Mouse (Mus musculus) kidney, embryonic 16.5 days (tissue): ENCODE data around the gene Stac2. TPM values are rescaled to one million over a fixed set of nuclear protein-coding genes. Genes with fewer than 3 reads are reported as not detected.

Experiments
- ATAC-seq: fragments of 200-750 bp; cut with Nextera tagmentation; 2 replicates; pipeline ENCODE4 v1.8.0; 2017; ENCODE audit warnings: moderate TSS enrichment; ENCODE audit not compliant: low FRiP score, low TSS enrichment
- H3K27ac ChIP-seq: fragments of 300-500 bp; sonication (generic); 2 replicates; pipeline ENCODE4 v1.5.1; 2014; ENCODE audit warnings: low read length
- H3K27me3 ChIP-seq: fragments of 300-500 bp; sonication (generic); 2 replicates; pipeline ENCODE4 v1.6.1; 2014; ENCODE audit warnings: low read length, control low read depth, mixed read lengths; ENCODE audit not compliant: insufficient read depth
- H3K36me3 ChIP-seq: fragments of 300-500 bp; sonication (generic); 2 replicates; pipeline ENCODE4 v1.6.1; 2014; ENCODE audit warnings: low read length, control low read depth, mixed read lengths; ENCODE audit not compliant: insufficient read depth
- H3K4me1 ChIP-seq: fragments of 300-500 bp; sonication (generic); 2 replicates; pipeline ENCODE4 v1.6.1; 2014; ENCODE audit warnings: low read length, control low read depth, mixed read lengths; ENCODE audit not compliant: insufficient read depth
- H3K4me2 ChIP-seq: fragments of 300-500 bp; sonication (generic); replicated peaks from 2 replicates; pipeline ENCODE4 v1.6.1; 2014; ENCODE audit warnings: low read depth, low read length
- H3K4me3 ChIP-seq: fragments of 300-500 bp; sonication (generic); 2 replicates; pipeline ENCODE4 v1.5.1; 2014; ENCODE audit warnings: mild to moderate bottlenecking, low read length
- H3K9ac ChIP-seq: fragments of 300-500 bp; sonication (generic); replicated peaks from 2 replicates; pipeline ENCODE4 v1.6.1; 2014; ENCODE audit warnings: low read length
- H3K9me3 ChIP-seq: fragments of 300-500 bp; sonication (generic); 2 replicates; pipeline ENCODE4 v1.6.1; 2016; ENCODE audit warnings: low read length, control low read depth
- WGBS: fragments of 180-500 bp; shearing (Covaris S2); extraction: QIAGEN DNeasy Blood & Tissue Kit; methylation state at CpG from one replicate; pipeline ENCODE4 v1.1.7; 2014; 5-methylcytosine and 5-hydroxymethylcytosine counted together
- polyA plus RNA-seq: library from polyadenylated mRNA; unstranded; fragments of >200 nt; fragmentation: Nextera tagmentation; extraction: Ambion mirVana; gene quantifications from 2 replicates; pipeline ENCODE4 v1.2.1, GENCODE M21; 2015

The Stac2 gene
- polyA plus RNA-seq, 1 experiment from 2014 or later = 3.3 TPM

DNA sequence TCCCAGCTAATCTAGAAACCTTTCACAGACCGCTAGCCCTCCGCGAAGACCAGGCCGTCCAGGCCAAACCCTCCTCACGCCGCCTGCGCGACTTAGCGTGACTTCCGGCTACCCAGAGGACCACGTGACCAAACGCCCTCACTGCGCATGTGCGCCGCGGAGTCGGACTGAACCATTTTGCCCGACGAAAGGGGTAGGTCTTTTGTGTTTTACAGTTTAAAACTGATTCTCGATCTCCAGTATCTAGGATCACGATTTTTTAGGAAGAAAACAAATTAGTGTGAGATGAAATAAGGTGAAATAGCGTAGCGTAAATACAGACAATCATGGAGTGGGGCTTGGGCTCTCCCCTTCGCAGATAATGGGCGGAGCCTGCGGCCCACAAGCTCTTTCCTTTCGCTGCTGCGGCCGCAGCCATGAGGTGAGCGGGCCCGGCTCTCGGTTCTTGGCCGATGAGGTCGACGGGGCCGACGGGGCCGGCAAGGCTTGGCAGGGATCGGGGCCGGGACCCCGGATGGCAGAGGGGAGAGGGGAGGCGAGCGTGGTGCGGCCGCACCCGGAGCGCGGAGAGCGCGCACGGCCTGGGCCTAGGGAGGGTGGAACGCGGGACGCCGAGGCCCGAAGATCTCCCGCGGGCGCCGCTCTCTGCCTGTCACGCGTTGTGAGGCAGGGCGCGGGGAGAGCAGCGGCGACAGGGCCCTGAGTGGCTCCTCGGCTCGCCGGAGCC lies 26.5 kb downstream of the Stac2 start, which contains the start of gene Rpl19:
Gene Rpl19, plus strand, starts transcription at position 141 of the 727 bp plus-strand sequence.
- Histone ChIP-seq H3K9ac (peak within 1 kb of the TSS; percentile 100), H3K36me3 (peaks cover 33% of the 10 kb centered on the region), H3K4me1 (peaks cover 32% of the 10 kb centered on the region), H3K4me2 (peak within 1 kb of the TSS; percentile 82), H3K27ac (peak within 1 kb of the TSS; percentile 97), H3K27me3 (no peaks in the 10 kb centered on the region), H3K9me3 (no peaks in the 10 kb centered on the region), H3K4me3 (peak within 1 kb of the TSS; percentile 100)
- under 1% methylated on average over 66 of the region's 69 CpGs for WGBS
- ATAC-seq = peak; percentile 62

DNA sequence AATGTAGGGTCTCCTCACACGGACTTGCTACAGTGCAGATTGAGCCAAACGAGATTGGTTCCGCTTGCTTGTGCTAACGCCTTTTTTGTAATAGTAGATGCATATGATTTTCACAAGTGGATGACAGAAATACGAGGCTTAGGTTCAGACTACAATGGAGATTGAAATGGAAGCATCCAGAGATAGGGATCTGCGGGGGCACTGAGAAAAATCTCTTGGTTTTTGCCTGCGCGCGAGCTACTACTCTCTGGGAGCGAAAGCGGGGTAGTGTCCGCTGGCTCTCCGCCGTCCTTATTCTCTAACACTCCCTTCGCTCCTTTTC lies 27.1 kb downstream of the Stac2 start:
- ATAC-seq = no peak

DNA sequence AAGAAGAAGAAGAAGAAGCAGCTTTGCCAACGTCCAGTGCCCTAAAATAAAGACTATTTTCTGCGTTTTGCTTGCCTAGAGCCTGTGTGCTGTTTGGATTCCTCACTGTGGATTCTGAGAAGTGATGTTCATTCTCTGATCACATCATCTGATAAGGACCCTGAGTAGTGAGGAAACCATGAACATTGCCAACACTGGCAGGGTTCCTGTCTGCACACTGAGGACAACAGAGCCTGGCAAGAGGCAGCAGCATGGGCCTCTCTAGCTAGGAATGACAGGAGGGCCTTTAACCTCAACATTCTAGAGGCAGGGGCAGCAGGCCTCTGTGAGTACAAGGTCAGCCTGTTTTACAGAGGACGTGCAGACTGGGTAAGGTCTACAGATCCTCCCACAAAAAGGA lies 28.7 kb downstream of the Stac2 start:
- Histone ChIP-seq H3K27me3 (no peaks in the 10 kb centered on the region), H3K4me3 (no peak overlapping the region), H3K9ac (no peak overlapping the region), H3K36me3 (peaks cover 15% of the 10 kb centered on the region), H3K9me3 (no peaks in the 10 kb centered on the region), H3K27ac (no peak overlapping the region), H3K4me1 (peaks cover 55% of the 10 kb centered on the region), H3K4me2 (no peak overlapping the region)
- ATAC-seq = no peak
- WGBS = 78% methylated on average over 3 of the region's 3 CpGs

More for the DNA sequence above, 27.1 kb downstream of the Stac2 start:
- Histone ChIP-seq H3K9ac (peak overlapping the region; percentile 100), H3K36me3 (peaks cover 32% of the 10 kb centered on the region), H3K27me3 (no peaks in the 10 kb centered on the region), H3K4me2 (peak overlapping the region; percentile 82), H3K9me3 (no peaks in the 10 kb centered on the region), H3K4me1 (peaks cover 38% of the 10 kb centered on the region), H3K4me3 (peak overlapping the region; percentile 100), H3K27ac (peak overlapping the region; percentile 97)
- WGBS = 5% methylated on average over 15 of the region's 15 CpGs

DNA sequence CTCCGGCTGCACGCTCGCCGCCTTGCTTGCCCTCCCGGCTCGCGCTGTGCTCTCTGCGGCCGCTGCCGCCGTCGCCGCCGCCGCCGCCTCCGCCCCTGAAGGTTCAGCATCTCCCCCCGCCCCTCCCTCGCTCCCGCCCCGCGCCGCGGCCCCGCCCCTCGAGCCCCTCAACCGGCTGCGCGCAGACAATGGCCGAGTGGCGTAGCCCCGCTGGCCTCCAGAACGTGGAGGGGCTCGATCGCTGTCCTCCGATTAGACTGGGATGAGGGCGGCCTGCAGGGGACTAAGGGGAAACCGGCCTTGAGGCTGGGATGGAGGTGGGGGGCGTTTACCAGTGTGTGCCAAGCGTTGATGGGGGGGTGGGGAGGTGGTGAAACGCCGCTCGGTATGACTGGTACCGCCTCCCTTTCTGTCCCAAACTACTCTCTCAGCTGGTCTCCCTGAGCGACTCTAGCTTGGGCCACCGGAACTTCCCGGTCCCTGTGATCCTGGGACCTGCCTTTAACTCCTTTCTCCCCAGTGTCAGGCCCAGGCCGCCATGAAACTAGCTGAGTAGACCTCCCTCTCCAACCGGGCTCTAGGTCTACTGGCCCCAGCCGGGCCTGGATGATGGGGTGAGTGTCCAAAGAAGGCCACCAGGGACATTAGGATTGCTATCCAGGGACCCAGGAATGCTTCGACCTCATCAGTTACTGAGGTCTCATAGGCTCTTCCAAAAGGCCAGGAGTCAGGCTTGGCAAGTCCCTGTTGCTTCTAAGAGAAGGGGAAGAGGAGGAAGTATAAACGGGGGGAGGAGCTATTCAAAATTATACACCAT lies 30.5 kb downstream of the Stac2 start, which contains the start of gene Cacnb1:
Gene Cacnb1, minus strand, starts transcription at position 480 of the 817 bp plus-strand sequence.
- H3K27me3 ChIP-seq = no peaks in the 10 kb centered on the region
- under 1% methylated on average over 36 of the region's 52 CpGs for WGBS
- peak within 1 kb of the TSS; percentile 97 for H3K27ac ChIP-seq
- H3K36me3 ChIP-seq = no peaks in the 10 kb centered on the region
- peaks cover 50% of the 10 kb centered on the region for H3K4me1 ChIP-seq
- peak; percentile 52 for ATAC-seq
- peak within 1 kb of the TSS; percentile 83 for H3K4me3 ChIP-seq
- H3K9me3 ChIP-seq = no peaks in the 10 kb centered on the region
- peak within 1 kb of the TSS; percentile 85 for H3K4me2 ChIP-seq
- H3K9ac ChIP-seq = peak within 1 kb of the TSS; percentile 88

DNA sequence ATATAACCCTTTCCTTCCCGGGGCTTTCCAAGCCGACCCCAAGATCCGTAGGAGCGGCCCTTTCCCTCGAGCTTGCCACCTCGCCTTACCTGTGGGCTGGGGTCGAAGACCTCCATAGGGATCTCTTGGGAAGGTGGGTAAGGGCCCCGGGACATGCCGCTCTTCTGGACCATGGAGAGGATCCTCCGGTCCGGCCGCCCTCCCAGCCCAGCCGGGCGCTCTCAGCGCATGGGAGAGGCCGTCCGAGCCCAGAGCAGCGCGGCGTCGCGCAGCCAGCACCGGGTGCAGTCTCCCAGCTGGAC lies 31.1 kb downstream of the Stac2 start:
- WGBS = under 1% methylated on average over 22 of the region's 23 CpGs
- peak; percentile 36 for ATAC-seq
- H3K4me1 ChIP-seq = peaks cover 48% of the 10 kb centered on the region

DNA sequence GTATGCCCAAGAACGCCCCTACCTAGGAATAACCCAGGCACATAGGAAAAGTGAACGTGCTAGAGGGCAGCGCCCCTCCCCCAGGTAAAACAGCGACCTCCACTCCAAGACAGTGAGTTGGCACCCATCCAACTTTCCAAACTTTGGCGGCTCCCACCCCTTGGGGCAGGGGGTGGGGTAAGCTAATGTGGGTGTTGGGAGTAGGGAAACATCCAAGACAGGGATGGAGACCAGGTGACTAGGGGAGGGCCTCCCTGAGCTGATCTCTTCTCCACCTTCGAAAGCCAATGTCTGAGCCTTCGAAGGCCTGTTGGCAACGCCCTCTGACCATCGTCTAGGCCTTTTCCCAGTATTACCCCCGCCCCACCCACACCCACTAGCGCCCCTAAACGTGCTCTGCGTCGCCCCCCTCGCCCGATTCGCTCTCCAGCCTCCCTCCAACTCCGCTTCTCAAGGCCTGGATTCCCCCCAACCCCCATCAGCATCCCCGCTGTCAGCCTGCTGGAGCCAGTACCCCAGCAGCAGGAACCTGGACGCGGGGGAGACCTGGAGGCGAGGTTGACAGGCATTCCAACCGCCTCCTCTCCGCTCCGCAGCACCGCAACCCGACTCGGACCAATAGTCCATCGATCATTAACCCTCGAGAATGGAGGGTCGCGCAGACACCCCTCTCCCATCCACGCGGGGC lies 31.6 kb downstream of the Stac2 start:
- H3K4me3 ChIP-seq = peak overlapping the region; percentile 83
- peak overlapping the region; percentile 97 for H3K27ac ChIP-seq
- peak overlapping the region; percentile 85 for H3K4me2 ChIP-seq
- WGBS = 2% methylated on average over 34 of the region's 34 CpGs
- H3K4me1 ChIP-seq = peaks cover 48% of the 10 kb centered on the region
- H3K36me3 ChIP-seq = peaks cover 6% of the 10 kb centered on the region; the same call in 1 of the 2 replicates
- peak overlapping the region; percentile 88 for H3K9ac ChIP-seq
- peak; percentile 16; the same call in 1 of the 2 replicates for ATAC-seq
- no peaks in the 10 kb centered on the region for H3K9me3 ChIP-seq
- H3K27me3 ChIP-seq = no peaks in the 10 kb centered on the region

More for the DNA sequence above, 31.1 kb downstream of the Stac2 start:
- Histone ChIP-seq H3K27me3 (no peaks in the 10 kb centered on the region), H3K4me2 (peak overlapping the region; percentile 85), H3K36me3 (peaks cover 4% of the 10 kb centered on the region; the same call in 1 of the 2 replicates), H3K9me3 (no peaks in the 10 kb centered on the region), H3K4me3 (peak overlapping the region; percentile 83), H3K27ac (peak overlapping the region; percentile 97), H3K9ac (peak overlapping the region; percentile 88)

DNA sequence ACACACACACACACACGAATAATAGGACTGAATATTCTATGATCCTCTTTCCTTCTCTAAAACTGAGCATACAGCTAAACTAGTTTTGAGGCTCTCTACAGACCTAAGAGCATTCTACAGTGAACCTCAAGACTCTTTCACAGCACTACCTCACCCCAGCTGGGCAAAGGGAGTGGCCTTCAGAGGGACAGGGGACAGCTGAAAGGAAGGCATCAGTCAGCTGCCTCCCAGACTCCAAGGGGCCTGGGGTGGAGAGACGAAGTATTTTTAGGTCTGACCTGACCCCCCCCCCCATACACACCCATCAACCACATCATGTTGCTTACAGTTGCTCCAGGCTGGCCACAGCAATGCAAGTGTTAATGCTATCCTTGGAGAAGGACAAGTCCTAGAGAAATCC lies 32.1 kb downstream of the Stac2 start:
- peaks cover 46% of the 10 kb centered on the region for H3K4me1 ChIP-seq

DNA sequence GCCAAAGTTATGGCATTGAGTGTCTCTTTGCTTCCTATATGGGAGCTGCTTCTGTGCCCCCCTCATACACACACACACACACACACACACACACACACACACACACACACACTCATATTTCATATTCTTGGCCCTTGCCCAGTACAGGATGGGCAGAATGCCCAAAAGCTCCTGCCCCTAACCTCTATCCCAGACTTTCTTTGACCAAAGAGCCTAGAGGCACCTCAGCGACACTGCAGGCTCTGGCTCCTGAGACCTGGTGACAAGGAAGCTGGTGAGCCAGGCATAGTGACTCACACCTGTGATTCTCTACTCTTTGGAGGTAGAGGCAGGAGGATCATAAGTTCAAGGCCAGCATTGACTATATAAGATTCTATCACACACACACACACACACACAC lies 32.6 kb downstream of the Stac2 start:
- no peak for ATAC-seq
- peak overlapping the region; percentile 85; the same call in 1 of the 2 replicates for H3K4me2 ChIP-seq

More for the DNA sequence above, 32.1 kb downstream of the Stac2 start:
- peak overlapping the region; percentile 88; the same call in 1 of the 2 replicates for H3K9ac ChIP-seq
- no peaks in the 10 kb centered on the region for H3K9me3 ChIP-seq
- no peaks in the 10 kb centered on the region for H3K27me3 ChIP-seq
- H3K4me3 ChIP-seq = peak overlapping the region; percentile 83
- peaks cover 9% of the 10 kb centered on the region; the same call in 1 of the 2 replicates for H3K36me3 ChIP-seq
- 47% methylated on average over 2 of the region's 2 CpGs for WGBS
- H3K4me2 ChIP-seq = peak overlapping the region; percentile 85
- no peak for ATAC-seq
- peak overlapping the region; percentile 97 for H3K27ac ChIP-seq

DNA sequence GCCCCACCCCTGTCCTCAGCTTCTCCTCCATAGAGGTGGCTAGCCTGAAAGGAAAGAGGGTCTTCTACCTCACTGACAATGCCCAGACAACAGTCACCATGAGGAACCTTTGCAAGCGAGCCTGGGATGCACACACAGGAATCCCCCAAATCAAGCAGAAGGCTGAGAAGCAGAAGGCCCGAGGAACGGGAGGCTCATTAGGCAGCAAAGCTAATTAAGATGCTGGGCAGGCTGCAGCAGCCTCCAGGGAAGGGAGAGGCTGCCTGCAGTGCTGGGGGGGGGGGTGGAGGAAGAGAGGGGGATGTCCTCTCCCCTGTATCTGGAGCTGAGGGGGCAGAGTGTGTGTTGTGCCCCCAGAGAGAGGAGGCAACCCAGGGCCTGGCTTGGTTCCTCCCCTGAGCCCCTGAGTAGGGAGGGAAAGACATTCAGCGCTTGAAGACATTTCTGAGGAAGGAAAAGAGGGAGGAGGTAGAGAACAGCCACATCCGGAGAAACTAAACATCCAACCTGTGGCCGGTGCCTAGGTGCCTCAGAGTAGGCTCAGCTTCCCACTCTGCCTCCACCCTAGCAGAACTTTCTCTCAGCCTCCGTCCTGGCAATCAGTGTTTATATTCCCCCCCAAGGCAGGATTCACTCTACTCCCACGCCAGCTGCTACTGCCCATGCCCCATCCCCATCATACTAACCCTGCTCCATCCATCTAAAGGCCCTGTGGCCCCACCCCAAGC lies 33.2 kb downstream of the Stac2 start:
- Histone ChIP-seq H3K4me1 (peaks cover 39% of the 10 kb centered on the region), H3K4me3 (0 out of 2 replicates have a peak overlapping the region, but pooled peaks have one; percentile 3), H3K36me3 (peaks cover 18% of the 10 kb centered on the region), H3K27me3 (no peaks in the 10 kb centered on the region), H3K9me3 (no peaks in the 10 kb centered on the region), H3K4me2 (peak overlapping the region; percentile 85; the same call in 1 of the 2 replicates), H3K27ac (no peak overlapping the region), H3K9ac (peak overlapping the region; percentile 3; the same call in 1 of the 2 replicates)
- 25% methylated on average over 8 of the region's 8 CpGs for WGBS
- no peak for ATAC-seq

More for the DNA sequence above, 32.6 kb downstream of the Stac2 start:
- Histone ChIP-seq H3K9me3 (no peaks in the 10 kb centered on the region), H3K27me3 (no peaks in the 10 kb centered on the region), H3K4me3 (no peak overlapping the region), H3K27ac (no peak overlapping the region), H3K36me3 (peaks cover 13% of the 10 kb centered on the region; the same call in 1 of the 2 replicates), H3K4me1 (peaks cover 42% of the 10 kb centered on the region), H3K9ac (peak overlapping the region; percentile 3; the same call in 1 of the 2 replicates)
- WGBS = 46% methylated on average over 1 of the region's 1 CpGs
